Mouse (Mus musculus): ENCODE results near the gene Hyal3.

The Hyal3 gene

DNA sequence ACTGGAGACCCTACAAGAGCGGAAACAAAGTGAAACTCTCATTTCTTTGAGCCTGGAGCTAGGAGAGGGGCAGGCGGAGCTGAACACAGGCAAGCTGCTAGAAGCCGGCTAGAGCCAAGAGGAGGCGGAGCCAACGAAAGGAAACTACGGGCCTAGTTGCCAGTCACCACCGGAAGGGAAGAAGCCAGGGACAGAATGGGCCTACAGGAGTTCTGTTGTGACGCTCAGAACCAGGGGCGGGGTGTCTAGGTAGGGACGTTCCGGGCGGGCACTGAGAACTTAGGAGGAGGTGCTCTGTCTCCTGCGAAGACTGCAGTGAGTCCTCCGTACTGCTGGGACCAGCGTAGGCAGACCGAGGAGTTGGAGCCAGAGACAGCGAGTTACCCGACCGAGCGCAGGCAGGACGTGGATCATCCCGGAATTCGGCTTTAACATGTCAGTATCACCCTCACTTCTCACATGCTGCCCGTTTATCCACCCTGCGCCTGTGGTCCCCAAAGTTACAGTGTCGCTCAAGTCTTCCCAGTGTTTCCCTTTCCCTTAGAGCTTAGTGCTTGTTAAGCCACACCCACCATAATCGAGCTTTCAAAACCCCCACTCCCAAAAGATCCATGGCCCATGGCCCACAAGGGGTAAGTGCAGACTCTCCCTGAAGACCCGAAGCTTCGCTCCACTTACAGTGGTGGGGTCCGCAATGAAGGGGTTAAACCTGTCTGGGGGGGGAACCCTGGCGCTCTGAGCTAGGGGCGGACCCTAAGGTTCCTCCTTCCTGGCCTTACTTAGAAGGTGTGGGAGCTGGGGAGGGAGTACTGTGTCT, at the start of gene Hyal3:
Gene Hyal3 (plus strand): TSS at position 318 of the 817 bp plus-strand sequence.
- peak; percentile 75 for DNase-seq

DNA sequence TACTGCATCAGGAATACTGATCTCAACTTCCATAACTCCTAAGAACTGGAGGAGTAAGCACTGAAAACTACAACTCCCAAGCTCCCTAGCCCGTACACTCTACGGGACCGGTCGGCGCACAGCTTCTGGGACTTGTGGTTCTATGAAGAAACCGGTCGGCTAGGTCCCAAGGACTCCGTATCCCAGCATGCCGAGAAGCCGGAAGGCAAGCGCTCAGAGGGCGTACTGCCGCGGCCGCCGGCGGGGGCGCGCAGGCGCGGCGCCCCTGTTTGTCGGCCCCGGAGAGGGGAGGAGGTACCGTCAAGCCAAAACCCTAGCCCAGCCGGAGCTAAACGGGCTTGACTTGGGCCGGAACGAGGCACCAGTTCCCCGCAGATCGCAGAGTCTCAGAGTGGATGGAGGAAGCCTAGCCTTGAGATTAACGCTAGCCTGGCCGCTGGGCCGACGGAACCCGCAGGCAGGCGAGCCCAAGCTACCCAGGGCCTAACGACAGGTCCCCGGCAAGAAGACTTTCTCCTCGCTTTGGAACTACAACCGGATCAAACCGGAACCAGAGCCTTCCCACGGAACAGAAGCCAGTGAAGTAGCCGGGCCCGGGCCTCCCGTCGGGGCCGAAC, 46.7 kb upstream of the Hyal3 start, which contains the start of gene Tmem115:
Gene Tmem115 (plus strand): TSS at position 155 of the 617 bp plus-strand sequence.
- peak; percentile 88 for DNase-seq

DNA sequence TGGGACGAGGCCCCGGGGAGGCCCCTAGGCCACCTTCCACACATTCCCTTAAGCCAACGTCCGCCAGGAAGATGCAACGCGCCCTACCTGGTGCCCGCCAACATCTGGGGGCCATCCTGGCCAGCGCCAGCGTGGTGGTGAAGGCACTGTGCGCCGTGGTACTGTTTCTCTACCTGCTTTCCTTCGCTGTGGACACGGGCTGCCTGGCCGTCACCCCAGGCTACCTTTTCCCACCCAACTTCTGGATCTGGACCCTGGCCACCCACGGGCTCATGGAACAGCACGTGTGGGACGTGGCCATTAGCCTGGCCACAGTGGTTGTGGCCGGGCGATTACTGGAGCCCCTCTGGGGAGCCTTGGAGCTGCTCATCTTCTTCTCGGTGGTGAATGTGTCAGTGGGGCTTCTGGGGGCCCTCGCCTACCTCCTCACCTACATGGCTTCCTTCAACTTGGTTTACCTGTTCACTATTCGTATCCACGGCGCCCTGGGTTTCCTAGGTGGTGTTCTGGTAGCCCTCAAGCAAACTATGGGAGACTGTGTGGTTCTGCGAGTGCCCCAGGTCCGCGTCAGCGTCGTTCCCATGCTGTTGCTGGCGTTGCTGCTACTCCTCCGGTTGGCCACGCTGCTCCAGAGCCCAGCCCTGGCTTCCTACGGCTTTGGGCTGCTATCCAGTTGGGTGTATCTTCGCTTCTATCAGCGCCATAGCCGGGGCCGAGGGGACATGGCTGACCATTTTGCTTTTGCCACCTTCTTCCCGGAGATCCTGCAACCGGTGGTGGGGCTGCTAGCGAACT, 46.0 kb upstream of the Hyal3 start:
- DNase-seq = no peak

DNA sequence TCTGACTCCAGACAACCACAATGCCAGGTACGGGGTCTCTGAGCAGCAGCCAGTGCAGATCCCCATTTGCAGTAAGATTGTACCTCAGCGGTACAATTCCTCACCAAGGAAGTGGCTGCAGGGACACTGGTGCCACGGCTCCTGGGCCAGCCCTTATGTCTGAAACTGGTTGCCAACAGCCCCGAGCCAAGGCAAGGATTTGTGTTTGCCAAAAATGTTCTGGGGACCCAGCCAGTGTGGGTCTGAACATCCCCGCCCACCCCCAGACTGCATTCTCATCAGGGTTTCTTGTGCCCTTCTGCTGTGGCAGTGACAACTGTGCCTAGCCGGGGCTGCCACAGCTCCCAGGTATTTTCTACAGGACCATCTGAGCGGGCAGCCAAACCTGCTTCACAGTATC, 42.4 kb upstream of the Hyal3 start:
- DNase-seq = no peak

DNA sequence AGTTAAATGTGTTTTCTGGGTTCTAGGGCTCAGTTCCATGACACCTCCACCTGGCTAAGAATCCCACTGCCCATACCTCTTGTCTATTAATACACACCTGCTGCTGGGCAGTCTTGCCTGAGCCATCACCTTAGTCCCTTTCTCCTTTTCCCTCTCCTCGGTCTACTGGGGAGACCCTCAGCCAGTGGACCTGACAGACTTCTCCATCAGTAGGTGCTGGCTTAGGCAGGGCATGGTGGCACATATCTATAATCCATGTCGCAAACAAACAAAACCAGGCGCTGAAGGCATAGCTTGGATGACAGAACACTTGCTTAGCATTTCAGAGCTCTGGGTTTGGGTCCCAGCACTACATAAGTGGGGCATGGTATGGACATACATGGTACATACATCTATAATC, 41.9 kb upstream of the Hyal3 start:
- no peak for DNase-seq

DNA sequence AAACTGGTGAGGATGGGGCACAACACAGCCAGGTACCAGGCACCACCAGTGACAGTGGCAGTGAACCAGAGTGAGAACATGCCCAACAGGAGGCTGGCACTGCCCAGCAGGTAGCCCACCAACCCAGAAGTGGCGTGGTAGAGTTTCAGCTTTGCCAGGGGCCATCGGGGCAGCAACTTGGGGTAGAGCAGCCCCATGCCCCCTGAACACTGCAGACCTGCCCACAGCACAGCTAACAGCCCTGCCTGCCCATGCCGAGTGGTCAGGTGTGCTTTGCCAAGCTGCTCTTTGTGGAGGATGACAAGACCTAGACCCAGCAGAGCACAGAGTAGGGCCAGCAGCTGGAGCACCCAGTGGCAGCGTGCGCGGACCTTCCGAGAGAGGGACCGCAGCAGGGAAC, 40.7 kb upstream of the Hyal3 start:
- no peak for DNase-seq

DNA sequence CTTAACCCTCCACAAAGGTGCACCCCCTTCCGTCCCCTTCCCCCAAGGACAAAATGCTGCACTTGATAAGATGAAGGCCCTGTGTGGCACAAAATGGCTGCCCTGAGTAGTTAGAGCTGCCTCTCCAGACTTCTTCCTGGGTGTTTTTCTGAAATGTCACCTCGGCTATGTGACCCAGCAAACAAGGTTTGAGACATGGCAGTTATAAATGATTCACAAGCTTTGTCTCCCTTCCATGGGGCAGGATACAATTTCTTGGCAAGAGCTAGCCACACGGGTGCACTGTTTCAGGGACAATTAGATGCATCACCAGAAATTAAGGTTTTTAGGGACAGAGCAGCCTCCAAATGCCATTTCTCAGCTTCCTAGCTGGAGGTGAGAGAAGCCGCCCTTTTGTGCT, 40.2 kb upstream of the Hyal3 start:
- no peak for DNase-seq

DNA sequence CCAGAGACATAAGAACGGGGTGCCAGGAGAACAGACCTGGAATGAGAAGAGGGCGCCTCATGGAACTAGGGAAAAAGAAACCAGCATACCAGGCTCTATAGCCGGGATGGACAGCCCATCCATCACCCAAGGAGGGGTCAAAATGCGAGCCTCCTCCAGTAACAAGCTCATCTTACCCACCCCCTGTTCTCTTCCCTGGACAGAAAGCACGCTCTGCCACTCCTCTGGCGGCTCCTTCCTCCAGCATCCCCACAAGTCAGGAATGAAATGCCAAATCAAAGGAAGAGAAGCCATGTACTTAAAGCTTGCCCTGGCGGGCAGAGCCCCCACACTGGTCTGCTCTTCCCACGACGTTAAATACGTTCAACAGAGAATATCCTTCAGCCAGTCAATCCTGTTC, 39.6 kb upstream of the Hyal3 start:
- no peak for DNase-seq

DNA sequence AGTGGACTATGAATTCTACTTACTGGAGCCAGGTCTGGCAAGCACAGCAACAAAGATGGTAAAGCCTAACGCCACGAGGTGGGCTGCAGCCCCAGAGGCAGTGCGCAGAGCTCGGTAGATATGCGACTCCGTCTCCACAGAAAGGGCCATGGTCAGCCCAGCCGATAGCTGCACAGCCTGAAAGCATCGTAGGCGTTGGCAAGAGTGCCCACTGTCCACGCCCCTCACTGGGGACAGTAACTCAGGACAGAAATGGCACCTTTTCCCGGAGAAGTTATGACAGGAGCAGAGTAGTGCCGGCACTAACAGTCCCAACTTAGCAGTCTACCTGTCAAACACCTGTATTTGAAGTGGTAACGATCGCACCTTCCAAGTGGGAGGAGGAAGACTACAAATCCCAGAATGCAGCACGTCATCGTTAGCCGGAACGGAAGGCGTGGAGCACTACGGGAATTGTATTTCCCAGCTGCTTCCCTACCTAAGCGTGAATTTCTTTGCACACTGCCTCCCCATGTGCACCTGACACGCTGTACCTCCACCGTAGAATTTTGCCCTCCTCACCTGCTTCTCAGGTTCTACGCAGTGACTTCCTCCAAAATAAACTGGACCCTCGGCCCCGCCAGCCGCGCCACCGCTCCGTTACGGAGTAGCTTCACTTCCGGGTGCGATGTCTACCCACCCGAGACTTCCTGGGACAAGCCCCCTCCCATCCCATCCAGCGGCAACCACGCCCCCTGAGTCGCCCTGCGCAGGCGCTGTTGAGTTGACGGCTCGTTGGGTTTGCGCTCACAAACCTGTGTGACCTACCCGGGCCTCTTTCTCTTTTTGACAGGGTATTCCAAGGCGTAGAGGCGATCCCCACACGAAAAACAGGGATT, 38.9 kb upstream of the Hyal3 start, which contains the start of the genes Cyb561d2 and Nprl2:
Gene Cyb561d2 (minus strand): TSS at position 720 of the 878 bp plus-strand sequence.
Gene Nprl2 (plus strand): TSS at position 753 of the 878 bp plus-strand sequence.
- peak; percentile 89 for DNase-seq

DNA sequence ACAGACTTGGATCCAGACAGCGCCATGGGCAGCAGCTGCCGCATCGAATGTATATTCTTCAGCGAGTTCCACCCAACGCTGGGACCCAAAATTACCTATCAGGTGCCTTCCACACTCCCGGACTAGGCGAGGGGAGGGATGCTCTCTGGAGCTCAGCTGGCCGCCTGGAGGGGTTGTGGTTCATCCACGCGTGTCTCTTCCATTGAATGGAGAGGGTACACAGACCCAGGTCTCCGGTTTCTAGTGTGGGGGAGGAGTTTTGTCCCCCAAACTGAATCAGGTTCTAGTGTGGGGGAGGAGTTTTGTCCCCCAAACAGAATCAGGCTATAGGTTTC, 38.3 kb upstream of the Hyal3 start:
- no peak for DNase-seq

DNA sequence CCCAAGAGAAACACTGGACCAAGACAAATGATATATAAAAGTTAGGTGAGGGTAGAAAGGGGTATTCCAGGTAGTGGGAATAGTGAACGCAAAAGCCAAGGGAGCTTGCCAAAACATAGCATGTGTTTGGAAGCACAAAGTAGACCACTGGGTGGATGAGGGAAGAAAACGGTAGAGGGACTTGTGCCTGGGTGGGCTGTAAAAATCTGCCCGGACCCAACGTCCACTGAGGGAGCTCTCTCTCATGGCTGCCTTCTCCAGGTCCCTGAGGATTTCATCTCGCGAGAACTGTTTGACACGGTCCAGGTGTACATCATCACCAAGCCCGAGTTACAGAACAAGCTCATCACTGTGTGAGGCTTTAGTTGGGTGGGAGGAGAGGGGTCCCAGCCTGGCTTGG, 37.9 kb upstream of the Hyal3 start:
- DNase-seq = no peak

DNA sequence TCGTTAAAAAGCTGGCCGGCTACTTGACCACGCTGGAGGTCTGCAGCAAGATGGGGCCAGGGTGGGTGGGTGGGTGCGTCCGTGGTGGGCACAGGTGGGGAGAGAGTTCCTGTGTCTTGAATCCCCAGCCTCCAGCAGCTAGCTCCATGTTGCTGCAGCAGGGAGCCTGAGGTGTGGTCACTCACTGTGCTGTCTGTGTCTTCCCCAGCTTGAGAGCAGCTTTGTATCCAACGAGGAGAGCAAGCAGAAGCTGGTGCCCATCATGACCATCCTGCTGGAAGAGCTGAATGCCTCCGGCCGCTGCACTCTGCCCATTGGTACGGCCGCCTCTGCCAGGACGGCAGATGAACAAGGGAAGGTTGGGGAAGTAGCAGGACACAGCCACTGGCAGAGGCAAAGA, 37.3 kb upstream of the Hyal3 start:
- DNase-seq = no peak

DNA sequence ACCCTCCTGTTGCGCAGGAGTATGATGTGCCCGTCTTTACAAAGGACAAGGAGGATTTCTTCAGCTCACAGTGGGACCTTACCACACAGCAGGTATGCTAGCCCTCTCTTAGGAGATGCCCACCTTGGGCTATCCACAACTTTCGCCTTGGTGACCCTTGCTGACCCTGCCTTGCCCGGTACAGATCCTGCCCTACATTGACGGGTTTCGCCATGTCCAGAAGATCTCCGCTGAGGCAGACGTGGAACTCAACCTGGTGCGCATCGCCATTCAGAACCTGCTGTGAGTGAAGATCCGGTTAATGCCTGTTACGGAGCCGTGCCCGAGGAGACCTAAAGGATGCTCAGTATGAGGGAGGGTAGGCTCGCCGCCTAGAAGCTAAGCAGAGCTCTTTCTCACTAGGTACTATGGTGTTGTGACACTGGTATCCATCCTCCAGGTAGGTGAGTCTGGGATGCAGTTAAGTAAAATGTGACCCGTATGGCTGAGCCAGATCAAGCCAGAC, 36.4 kb upstream of the Hyal3 start:
- DNase-seq = no peak

DNA sequence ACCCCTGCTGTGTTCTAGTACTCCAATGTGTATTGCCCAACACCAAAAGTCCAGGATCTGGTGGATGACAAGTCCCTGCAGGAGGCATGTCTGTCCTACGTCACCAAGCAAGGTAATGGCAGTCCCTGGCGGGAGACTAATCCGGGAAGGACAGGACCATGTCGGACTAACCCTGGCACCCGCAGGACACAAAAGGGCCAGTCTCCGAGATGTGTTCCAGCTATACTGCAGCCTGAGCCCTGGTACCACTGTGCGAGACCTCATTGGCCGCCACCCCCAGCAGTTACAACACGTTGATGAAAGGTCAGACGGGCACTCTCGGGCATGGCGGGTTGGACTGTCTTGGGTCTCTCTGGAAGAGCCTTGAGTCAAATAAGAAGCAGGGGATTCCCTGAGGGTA, 35.9 kb upstream of the Hyal3 start:
- DNase-seq = no peak

DNA sequence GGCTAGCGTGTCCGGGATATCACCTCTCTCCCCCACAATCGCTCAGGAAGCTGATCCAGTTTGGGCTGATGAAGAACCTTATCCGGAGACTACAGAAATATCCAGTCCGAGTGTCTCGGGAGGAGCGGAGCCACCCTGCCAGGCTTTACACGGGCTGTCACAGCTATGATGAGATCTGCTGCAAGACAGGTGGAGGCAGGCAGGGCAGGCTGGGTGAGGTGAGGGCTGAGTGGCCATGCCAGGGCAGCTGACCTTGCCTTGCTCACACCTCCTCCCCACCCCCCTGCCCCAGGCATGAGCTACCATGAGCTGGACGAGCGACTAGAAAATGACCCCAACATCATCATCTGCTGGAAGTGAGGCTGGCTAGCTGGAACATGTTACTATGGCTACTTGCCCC, 35.4 kb upstream of the Hyal3 start:
- DNase-seq = no peak

DNA sequence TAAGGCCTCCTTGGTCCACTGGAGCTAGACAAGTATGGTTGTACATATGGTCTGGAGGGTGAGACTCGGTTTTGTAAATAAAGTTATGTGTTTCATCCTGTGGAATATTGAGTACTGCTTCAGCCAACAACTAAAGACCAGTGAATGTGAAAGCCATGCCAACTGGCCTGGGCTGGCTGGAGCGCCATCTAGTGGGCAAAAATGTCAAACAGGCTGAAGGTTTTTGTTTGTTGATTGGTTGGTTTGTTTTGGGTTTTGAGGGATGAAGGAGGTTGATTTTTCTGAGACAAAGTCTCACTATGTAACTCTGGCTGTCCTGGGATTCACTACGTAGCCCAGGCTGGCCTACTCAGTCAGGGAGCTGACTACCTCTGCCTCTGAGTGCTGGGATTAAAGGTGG, 35.0 kb upstream of the Hyal3 start:
- DNase-seq = peak; percentile 72

DNA sequence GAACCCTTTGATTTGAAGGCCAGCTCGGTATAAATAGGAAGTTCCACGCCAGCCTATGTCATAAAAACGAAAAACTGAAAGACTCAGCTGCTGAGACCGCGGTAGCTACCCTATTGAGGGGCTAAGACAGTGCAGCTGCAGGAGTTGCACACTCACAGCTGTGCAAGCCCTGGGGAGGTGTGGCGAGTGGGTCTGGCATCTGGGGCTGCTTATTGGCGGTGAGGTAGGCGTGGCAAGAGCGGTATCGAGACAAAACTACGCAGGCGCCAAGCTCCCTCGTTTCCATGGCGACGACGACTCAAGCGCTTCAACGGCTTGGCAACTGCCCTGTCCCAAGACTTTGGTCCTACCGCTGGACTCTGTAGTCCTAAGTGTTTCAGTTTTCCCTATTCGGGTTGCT, 33.6 kb upstream of the Hyal3 start, which contains the start of gene Zmynd10:
Gene Zmynd10 (plus strand): TSS at position 273 of the 400 bp plus-strand sequence.
- peak; percentile 89 for DNase-seq

DNA sequence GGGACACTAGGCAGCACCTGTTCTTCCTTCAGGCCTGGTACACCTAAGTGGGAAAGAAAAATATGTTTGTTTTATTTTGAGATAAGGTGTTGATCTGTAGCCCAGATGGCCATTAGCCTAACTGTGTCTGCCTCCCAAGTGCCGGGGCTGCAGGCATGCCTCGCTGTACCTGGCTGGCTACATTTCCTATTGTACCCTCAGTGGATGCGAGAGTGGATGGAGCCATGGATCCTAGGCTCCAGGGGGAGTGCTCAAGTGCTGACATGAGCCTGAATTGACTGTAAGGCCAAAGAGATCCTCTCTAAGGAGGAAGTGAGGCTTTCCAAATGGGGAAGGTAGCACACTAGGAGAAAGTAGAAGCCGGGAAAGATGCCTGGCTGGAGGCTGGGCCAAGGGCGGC, 32.7 kb upstream of the Hyal3 start:
- no peak for DNase-seq

DNA sequence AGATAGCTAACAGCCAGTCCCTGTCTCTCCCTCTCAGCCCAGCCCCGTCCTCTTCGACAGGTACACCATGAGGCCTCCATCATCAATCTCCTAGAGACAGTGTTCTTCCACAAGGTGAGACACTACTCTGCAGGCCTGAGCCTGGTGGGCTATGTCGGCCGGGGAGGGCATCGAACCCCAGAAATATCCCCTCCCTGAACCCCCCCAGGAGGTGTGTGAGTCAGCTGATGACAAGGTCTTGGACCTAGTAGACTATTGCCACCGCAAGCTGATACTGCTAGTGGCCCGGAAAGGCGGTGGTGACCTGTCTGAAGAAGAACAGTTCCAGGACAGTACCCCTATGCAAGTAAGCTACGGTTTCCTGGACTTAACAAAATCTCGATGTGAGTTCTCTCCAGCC, 31.8 kb upstream of the Hyal3 start:
- DNase-seq = no peak

DNA sequence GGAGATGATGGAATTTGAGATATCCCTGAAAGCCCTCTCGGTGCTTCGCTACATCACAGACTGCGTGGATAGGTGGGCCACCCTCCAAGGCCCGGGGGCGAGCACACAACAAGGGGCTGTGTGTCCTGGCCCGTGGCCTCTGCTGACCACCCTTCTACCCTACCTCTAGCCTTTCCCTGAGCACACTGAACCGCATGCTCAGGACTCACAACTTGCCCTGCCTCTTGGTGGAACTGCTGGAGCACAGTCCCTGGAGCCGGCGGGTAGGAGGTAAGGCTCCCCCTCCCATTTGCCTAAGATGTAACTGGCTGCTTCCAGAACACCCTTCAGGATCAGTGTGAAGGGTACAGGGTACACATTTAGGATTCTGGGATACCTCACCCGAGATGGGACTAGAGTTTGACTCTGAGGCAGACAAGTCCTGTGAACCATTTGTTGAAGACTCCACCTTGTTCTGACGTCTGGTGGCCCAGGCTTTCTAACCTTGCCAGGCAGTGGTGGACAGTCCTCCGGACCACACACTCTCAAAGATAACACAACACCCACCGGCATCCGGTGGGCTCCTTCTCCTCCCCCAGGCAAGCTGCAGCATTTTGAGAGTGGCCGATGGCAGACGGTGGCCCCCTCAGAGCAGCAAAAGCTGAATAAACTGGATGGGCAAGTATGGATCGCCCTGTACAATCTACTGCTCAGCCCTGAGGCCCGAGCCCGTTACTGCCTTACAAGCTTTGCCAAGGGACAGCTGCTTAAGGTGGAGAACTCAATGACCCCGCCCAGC, 31.1 kb upstream of the Hyal3 start:
- no peak for DNase-seq

DNA sequence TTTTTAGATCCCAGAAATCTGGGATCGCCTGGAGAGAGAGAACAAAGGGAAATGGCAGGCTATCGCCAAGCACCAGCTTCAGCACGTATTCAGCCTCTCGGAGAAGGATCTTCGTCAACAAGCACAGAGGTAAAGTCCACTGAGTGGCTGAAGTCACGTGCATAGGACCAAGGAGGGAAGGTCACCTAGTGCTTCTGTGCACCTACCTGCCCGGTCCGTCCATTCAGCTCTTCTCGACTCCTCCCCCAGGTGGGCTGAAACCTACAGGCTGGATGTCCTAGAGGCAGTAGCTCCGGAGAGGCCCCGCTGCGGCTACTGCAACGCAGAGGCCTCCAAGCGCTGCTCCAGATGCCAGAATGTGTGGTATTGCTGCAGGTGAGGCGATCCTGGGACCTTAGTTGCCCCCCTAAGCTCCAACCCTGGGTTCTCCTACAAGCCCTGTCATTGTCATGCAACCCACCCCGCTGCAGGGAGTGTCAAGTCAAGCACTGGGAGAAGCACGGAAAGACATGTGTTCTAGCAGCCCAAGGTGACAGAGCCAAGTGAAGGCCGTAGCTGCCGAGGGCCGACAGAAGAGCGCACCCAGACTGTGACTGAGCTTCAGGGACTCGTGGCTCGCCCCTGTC, 30.0 kb upstream of the Hyal3 start:
- DNase-seq = no peak
